ENCODE assay signal across 14 mouse cellular contexts in the genomic region with DNA sequence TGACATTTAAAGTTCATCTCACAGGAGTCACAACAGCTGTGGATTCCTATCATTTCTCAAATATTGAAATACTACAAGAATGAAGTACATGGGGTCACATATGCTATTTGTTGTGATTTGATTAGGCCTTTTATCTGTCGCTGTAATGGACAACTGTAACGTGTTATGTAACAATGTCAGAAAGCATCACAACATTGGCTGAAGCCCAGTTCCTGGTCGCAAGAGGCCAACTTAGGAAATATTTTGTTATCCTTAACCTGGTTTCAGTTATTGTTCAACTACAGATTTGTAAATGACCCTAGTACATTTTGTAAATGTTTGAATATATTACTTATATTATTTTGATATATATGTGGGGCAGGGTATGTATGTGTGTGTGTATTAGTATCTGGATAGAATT.
"Had no signal": no experiment of that assay in that cellular context is flagged by ENCODE, and none has a peak within 500 bp of the region (broad histone marks: within the 10 kb centered on the region; RNA-seq: fewer than 3 reads in every experiment).

No protein-coding gene starts in this region.

- ATAC-seq: hindbrain, embryonic 16.5 days; inflammation-experienced regulatory T-cells, adult 6 months; intestine, postnatal 0 days; liver, postnatal 0 days had no signal

- H3K4me2 ChIP-seq: liver, embryonic 13.5 days; neural tube, embryonic 15.5 days had no signal

- H3K27ac ChIP-seq: left cerebral cortex, adult 2 months; limb, embryonic 10.5 days; liver, embryonic 13.5 days; midbrain, embryonic 10.5 days; neural tube, embryonic 15.5 days had no signal

- DNase-seq: liver, embryonic 13.5 days; liver, postnatal 0 days; midbrain, embryonic 14.5 days; right cerebral cortex, adult 18-20 months; right cerebral cortex, postnatal 25 days; thymus, postnatal 14 days had no signal

- H3K9me3 ChIP-seq: limb, embryonic 10.5 days; liver, embryonic 13.5 days; midbrain, embryonic 10.5 days; neural tube, embryonic 15.5 days had no signal

- H3K4me3 ChIP-seq: left cerebral cortex, adult 2 months; limb, embryonic 10.5 days; liver, embryonic 13.5 days; midbrain, embryonic 10.5 days; myocyte; neural tube, embryonic 15.5 days had no signal

- H3K27me3 ChIP-seq: liver, embryonic 13.5 days; neural tube, embryonic 15.5 days had no signal

- H3K36me3 ChIP-seq: limb, embryonic 10.5 days; liver, embryonic 13.5 days; midbrain, embryonic 10.5 days; neural tube, embryonic 15.5 days had no signal

- H3K9ac ChIP-seq: liver, embryonic 13.5 days; liver, postnatal 0 days; neural tube, embryonic 15.5 days had no signal

- H3K4me1 ChIP-seq: limb, embryonic 10.5 days; liver, embryonic 13.5 days; midbrain, embryonic 10.5 days; neural tube, embryonic 15.5 days had no signal
